Mouse (Mus musculus): ENCODE results near the gene Olfr887. TPM values are rescaled to one million over a fixed set of nuclear protein-coding genes. Genes with fewer than 3 reads are reported as not detected.

The Olfr887 gene
- not detected in 2 replicates for polyA plus RNA-seq (2012; rRNA removed)

DNA sequence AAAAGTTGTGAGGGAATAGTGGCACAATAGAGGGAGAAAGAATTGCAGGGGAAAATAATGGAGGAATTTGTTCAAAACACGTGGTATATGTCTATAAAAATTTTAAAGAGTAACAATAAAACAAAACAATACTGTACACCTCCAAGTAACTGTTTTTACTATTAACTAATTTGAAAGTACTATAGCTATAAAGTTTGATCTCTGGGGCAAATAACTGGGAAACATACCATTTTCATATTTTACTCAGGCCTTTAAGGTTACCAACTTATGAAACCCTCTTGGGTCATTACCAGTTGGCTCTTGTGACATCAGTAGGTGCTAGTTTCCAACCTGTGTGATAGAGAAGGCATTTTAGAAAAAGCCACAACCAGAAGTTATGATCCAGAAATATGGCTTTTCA is at the start of gene Olfr887:
Gene Olfr887 (plus strand): TSS at position 301 of the 400 bp plus-strand sequence.
- Histone ChIP-seq H3K27ac (ENCODE audit: control insufficient read depth, insufficient read depth, low read depth, low read length) (no peak within 1 kb of the TSS), H3K27me3 (ENCODE audit: control insufficient read depth, insufficient read depth, low read length) (no peaks in the 10 kb centered on the region), H3K4me1 (ENCODE audit: control insufficient read depth, insufficient read depth, low read length) (no peaks in the 10 kb centered on the region), H3K4me3 (ENCODE audit: control insufficient read depth, low read depth, low read length) (no peak within 1 kb of the TSS), H3K36me3 (ENCODE audit: control insufficient read depth, insufficient read depth, low read length) (no peaks in the 10 kb centered on the region)
- TF ChIP-seq POLR2A (IDR thresholded peaks at IDR 0.05; ENCODE audit: control insufficient read depth, low read depth, low read length) = no peak
- no peak for TF ChIP-seq CTCF (IDR thresholded peaks at IDR 0.05; ENCODE audit: control insufficient read depth, insufficient read depth, insufficient replicate concordance, low read depth, low read length)

DNA sequence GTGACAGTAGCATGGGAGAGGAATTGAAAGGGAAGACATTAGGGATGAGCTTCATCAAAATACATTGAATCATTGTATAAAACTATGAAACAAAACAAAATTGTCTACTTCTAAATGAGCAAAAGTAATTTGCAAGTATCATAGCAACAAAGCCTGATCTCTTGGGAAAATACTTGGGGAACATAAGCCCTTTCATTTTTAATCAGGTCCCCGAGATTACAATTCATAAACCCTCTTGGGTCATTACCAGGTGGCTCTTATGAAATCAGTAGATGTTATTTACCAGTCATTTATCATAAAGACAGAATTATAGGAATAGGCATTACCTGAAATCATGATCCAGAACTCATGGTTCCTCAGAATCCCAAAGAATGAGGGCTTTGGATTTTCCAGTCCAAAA is 37.6 kb upstream of the Olfr887 start, which contains the start of gene Olfr884:
Gene Olfr884 (plus strand): TSS at position 301 of the 400 bp plus-strand sequence.
- H3K4me3 ChIP-seq (ENCODE audit: control insufficient read depth, low read depth, low read length) = no peak within 1 kb of the TSS
- H3K4me1 ChIP-seq (ENCODE audit: control insufficient read depth, insufficient read depth, low read length) = no peaks in the 10 kb centered on the region
- no peaks in the 10 kb centered on the region for H3K36me3 ChIP-seq (ENCODE audit: control insufficient read depth, insufficient read depth, low read length)
- no peak within 1 kb of the TSS for H3K27ac ChIP-seq (ENCODE audit: control insufficient read depth, insufficient read depth, low read depth, low read length)
- TF ChIP-seq CTCF (IDR thresholded peaks at IDR 0.05; ENCODE audit: control insufficient read depth, insufficient read depth, insufficient replicate concordance, low read depth, low read length) = no peak
- TF ChIP-seq POLR2A (IDR thresholded peaks at IDR 0.05; ENCODE audit: control insufficient read depth, low read depth, low read length) = no peak
- H3K27me3 ChIP-seq (ENCODE audit: control insufficient read depth, insufficient read depth, low read length) = no peaks in the 10 kb centered on the region

DNA sequence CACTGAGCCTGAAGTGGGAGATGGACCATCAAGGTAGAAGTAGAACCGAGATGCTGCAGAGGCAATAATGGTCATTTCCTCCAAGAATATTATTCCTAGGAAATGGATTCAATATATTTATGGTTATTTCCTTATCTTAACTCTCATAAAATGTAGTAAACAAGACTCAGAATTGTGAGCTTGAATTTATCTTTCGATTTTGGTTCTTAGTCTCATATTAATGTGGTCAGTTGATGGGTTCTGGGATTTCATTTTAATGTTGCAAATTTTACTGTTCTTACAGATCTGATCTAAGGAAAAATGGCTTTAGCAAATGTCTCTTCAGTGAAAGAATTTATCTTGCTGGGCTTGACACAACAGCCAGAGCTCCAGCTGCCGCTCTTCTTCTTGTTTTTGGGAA is 22.9 kb upstream of the Olfr887 start, which contains the start of gene Olfr885:
Gene Olfr885 (plus strand): TSS at position 301 of the 400 bp plus-strand sequence.
- H3K36me3 ChIP-seq (ENCODE audit: control insufficient read depth, insufficient read depth, low read length) = no peaks in the 10 kb centered on the region
- no peaks in the 10 kb centered on the region for H3K4me1 ChIP-seq (ENCODE audit: control insufficient read depth, insufficient read depth, low read length)
- H3K4me3 ChIP-seq (ENCODE audit: control insufficient read depth, low read depth, low read length) = no peak within 1 kb of the TSS
- TF ChIP-seq CTCF (IDR thresholded peaks at IDR 0.05; ENCODE audit: control insufficient read depth, insufficient read depth, insufficient replicate concordance, low read depth, low read length) = no peak
- no peak for TF ChIP-seq POLR2A (IDR thresholded peaks at IDR 0.05; ENCODE audit: control insufficient read depth, low read depth, low read length)
- no peak within 1 kb of the TSS for H3K27ac ChIP-seq (ENCODE audit: control insufficient read depth, insufficient read depth, low read depth, low read length)
- H3K27me3 ChIP-seq (ENCODE audit: control insufficient read depth, insufficient read depth, low read length) = no peaks in the 10 kb centered on the region

DNA sequence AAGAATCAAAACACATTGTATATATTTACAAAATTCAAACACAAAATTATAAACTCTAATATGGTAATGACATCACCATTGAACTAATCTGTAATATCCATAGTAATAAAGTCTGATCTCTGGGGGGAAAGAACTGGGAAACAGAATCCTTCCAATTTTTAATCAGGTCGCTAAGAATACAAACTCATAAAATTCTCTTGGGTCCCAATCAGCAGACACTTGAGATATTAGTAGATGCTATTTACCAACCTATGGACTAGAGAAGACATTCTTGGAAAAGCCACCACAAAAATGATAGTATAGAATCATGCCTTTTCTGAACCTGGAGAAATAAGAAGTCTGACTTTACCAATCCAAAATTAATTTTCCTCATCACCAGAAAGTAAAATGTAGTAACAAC is 24.0 kb downstream of the Olfr887 start, which contains the start of gene Olfr888:
Gene Olfr888 (plus strand): TSS at position 301 of the 400 bp plus-strand sequence.
- Histone ChIP-seq H3K36me3 (ENCODE audit: control insufficient read depth, insufficient read depth, low read length) (no peaks in the 10 kb centered on the region), H3K4me3 (ENCODE audit: control insufficient read depth, low read depth, low read length) (no peak within 1 kb of the TSS), H3K4me1 (ENCODE audit: control insufficient read depth, insufficient read depth, low read length) (no peaks in the 10 kb centered on the region), H3K27ac (ENCODE audit: control insufficient read depth, insufficient read depth, low read depth, low read length) (no peak within 1 kb of the TSS), H3K27me3 (ENCODE audit: control insufficient read depth, insufficient read depth, low read length) (no peaks in the 10 kb centered on the region)
- TF ChIP-seq CTCF (IDR thresholded peaks at IDR 0.05; ENCODE audit: control insufficient read depth, insufficient read depth, insufficient replicate concordance, low read depth, low read length) (no peak), POLR2A (IDR thresholded peaks at IDR 0.05; ENCODE audit: control insufficient read depth, low read depth, low read length) (no peak)

DNA sequence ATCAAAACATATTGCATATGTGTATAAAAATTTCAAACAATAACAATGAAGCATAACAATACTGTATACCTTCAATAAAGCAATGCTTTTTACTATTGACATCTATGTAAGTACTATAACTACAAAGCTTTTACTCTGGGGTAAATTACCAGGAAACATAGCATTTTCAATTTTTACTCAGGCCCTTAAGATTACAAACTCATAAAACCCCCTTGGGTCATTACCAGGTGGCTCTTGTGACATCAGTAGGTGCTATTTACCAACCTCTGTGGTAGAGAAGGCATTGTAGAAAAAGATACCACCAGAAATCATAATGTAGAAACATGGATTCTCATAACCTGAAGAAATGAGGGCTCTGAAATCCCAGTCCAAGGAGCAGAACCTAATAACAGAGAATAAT is 31.0 kb downstream of the Olfr887 start, which contains the start of gene Olfr889:
Gene Olfr889 (plus strand): TSS at position 301 of the 400 bp plus-strand sequence.
- Histone ChIP-seq H3K27me3 (ENCODE audit: control insufficient read depth, insufficient read depth, low read length) (no peaks in the 10 kb centered on the region), H3K27ac (ENCODE audit: control insufficient read depth, insufficient read depth, low read depth, low read length) (no peak within 1 kb of the TSS), H3K36me3 (ENCODE audit: control insufficient read depth, insufficient read depth, low read length) (no peaks in the 10 kb centered on the region), H3K4me1 (ENCODE audit: control insufficient read depth, insufficient read depth, low read length) (no peaks in the 10 kb centered on the region), H3K4me3 (ENCODE audit: control insufficient read depth, low read depth, low read length) (no peak within 1 kb of the TSS)
- TF ChIP-seq POLR2A (IDR thresholded peaks at IDR 0.05; ENCODE audit: control insufficient read depth, low read depth, low read length) = no peak

Other genes with a start within 250 kb of the Olfr887 start
- not detected in 2 replicates for gene Olfr877, start 229.8 kb upstream of the Olfr887 start, polyA plus RNA-seq (2012; rRNA removed)
- not detected in 2 replicates for gene Olfr145, start 187.3 kb upstream of the Olfr887 start, polyA plus RNA-seq (2012; rRNA removed)
- not detected in 2 replicates for gene Olfr878, start 166.2 kb upstream of the Olfr887 start, polyA plus RNA-seq (2012; rRNA removed)
- not detected in 2 replicates for gene Olfr881, start 92.2 kb upstream of the Olfr887 start, polyA plus RNA-seq (2012; rRNA removed)
- gene Olfr883, start 58.3 kb upstream of the Olfr887 start, polyA plus RNA-seq (2012; rRNA removed) = not detected in 2 replicates
- gene Olfr884, start 37.5 kb upstream of the Olfr887 start, polyA plus RNA-seq (2012; rRNA removed) = not detected in 2 replicates
- not detected in 2 replicates for gene Olfr885, start 22.8 kb upstream of the Olfr887 start, polyA plus RNA-seq (2012; rRNA removed)
- not detected in 2 replicates for gene Olfr888, start 24.1 kb downstream of the Olfr887 start, polyA plus RNA-seq (2012; rRNA removed)
- not detected in 2 replicates for gene Olfr889, start 31.1 kb downstream of the Olfr887 start, polyA plus RNA-seq (2012; rRNA removed)
- not detected in 2 replicates for gene Olfr890, start 58.4 kb downstream of the Olfr887 start, polyA plus RNA-seq (2012; rRNA removed)
- gene Olfr891, start 96.7 kb downstream of the Olfr887 start, polyA plus RNA-seq (2012; rRNA removed) = not detected in 2 replicates
- 0.09 TPM in 1 of 2 replicates, not detected in the other for gene Olfr893, start 124.3 kb downstream of the Olfr887 start, polyA plus RNA-seq (2012; rRNA removed)
- gene Olfr894, start 134.0 kb downstream of the Olfr887 start, polyA plus RNA-seq (2012; rRNA removed) = not detected in 2 replicates
- gene Olfr143, start 168.7 kb downstream of the Olfr887 start, polyA plus RNA-seq (2012; rRNA removed) = not detected in 2 replicates
- gene Olfr895, start 183.8 kb downstream of the Olfr887 start, polyA plus RNA-seq (2012; rRNA removed) = not detected in 2 replicates
- 0.16 and 0.18 TPM in 2 replicates for gene Olfr896-ps1, start 207.0 kb downstream of the Olfr887 start, polyA plus RNA-seq (2012; rRNA removed)
- 0.04 and 0.12 TPM in 2 replicates for gene Olfr25, start 245.0 kb downstream of the Olfr887 start, polyA plus RNA-seq (2012; rRNA removed)